Mouse (Mus musculus): Measurements from ENCODE around the gene Prmt8. TPM values are rescaled to one million over a fixed set of nuclear protein-coding genes. Genes with fewer than 3 reads are reported as not detected.

Gene Prmt8
- polyA plus RNA-seq, 1 experiment from 2014 or later: 34.6 TPM

GRCm38 (mm10) chr6:127663263-127663662 lies 106.0 kb downstream of the Prmt8 start:
- Histone ChIP-seq H3K9me3 (ENCODE audit: control insufficient read depth, low read length) (no peaks in the 10 kb centered on the region), H3K36me3 (ENCODE audit: control insufficient read depth, insufficient read depth, low read length) (no peaks in the 10 kb centered on the region), H3K9ac (ENCODE audit: low read length) (no peak overlapping the region), H3K4me2 (ENCODE audit: low read depth) (no peak overlapping the region), H3K27ac (ENCODE audit: low read depth, low read length) (no peak overlapping the region), H3K27me3 (ENCODE audit: control insufficient read depth, insufficient read depth, low read length) (no peaks in the 10 kb centered on the region), H3K4me1 (ENCODE audit: control insufficient read depth, insufficient read depth, low read length) (no peaks in the 10 kb centered on the region), H3K4me3 (ENCODE audit: low read depth, low read length) (no peak overlapping the region)
- DNase-seq (ENCODE audit: low spot score): no peak
- ATAC-seq (ENCODE audit: insufficient read depth, low FRiP score, low TSS enrichment): no peak
- 88% methylated on average over 7 of the region's 7 CpGs for WGBS

- ATAC-seq (ENCODE audit: insufficient read depth, low FRiP score, low TSS enrichment) (no peak), DNase-seq (ENCODE audit: low spot score) (no peak)
- Histone ChIP-seq H3K9ac (ENCODE audit: low read length) (no peak overlapping the region), H3K27ac (ENCODE audit: low read depth, low read length) (no peak overlapping the region), H3K4me3 (ENCODE audit: low read depth, low read length) (no peak overlapping the region), H3K36me3 (ENCODE audit: control insufficient read depth, insufficient read depth, low read length) (no peaks in the 10 kb centered on the region), H3K27me3 (ENCODE audit: control insufficient read depth, insufficient read depth, low read length) (no peaks in the 10 kb centered on the region), H3K4me2 (ENCODE audit: low read depth) (no peak overlapping the region), H3K9me3 (ENCODE audit: control insufficient read depth, low read length) (no peaks in the 10 kb centered on the region), H3K4me1 (ENCODE audit: control insufficient read depth, insufficient read depth, low read length) (no peaks in the 10 kb centered on the region)
- WGBS: 89% methylated on average over 7 of the region's 7 CpGs
These were observed 107.5 kb downstream of the Prmt8 start for GRCm38 (mm10) chr6:127661717-127662292.

GRCm38 (mm10) chr6:127659966-127660365 lies 109.3 kb downstream of the Prmt8 start:
- no peak overlapping the region for H3K4me2 ChIP-seq (ENCODE audit: low read depth)
- H3K27ac ChIP-seq (ENCODE audit: low read depth, low read length): no peak overlapping the region
- H3K4me3 ChIP-seq (ENCODE audit: low read depth, low read length): no peak overlapping the region
- WGBS: 71% methylated on average over 4 of the region's 4 CpGs
- ATAC-seq (ENCODE audit: insufficient read depth, low FRiP score, low TSS enrichment) (no peak), DNase-seq (ENCODE audit: low spot score) (no peak)
- no peaks in the 10 kb centered on the region for H3K9me3 ChIP-seq (ENCODE audit: control insufficient read depth, low read length)
- H3K36me3 ChIP-seq (ENCODE audit: control insufficient read depth, insufficient read depth, low read length): no peaks in the 10 kb centered on the region
- no peaks in the 10 kb centered on the region for H3K27me3 ChIP-seq (ENCODE audit: control insufficient read depth, insufficient read depth, low read length)
- no peak overlapping the region for H3K9ac ChIP-seq (ENCODE audit: low read length)
- H3K4me1 ChIP-seq (ENCODE audit: control insufficient read depth, insufficient read depth, low read length): no peaks in the 10 kb centered on the region

GRCm38 (mm10) chr6:127659472-127659871 lies 109.8 kb downstream of the Prmt8 start:
- no peaks in the 10 kb centered on the region for H3K9me3 ChIP-seq (ENCODE audit: control insufficient read depth, low read length)
- ATAC-seq (ENCODE audit: insufficient read depth, low FRiP score, low TSS enrichment): no peak
- no peaks in the 10 kb centered on the region for H3K27me3 ChIP-seq (ENCODE audit: control insufficient read depth, insufficient read depth, low read length)
- H3K9ac ChIP-seq (ENCODE audit: low read length): no peak overlapping the region
- WGBS: 74% methylated on average over 5 of the region's 5 CpGs
- no peak overlapping the region for H3K4me3 ChIP-seq (ENCODE audit: low read depth, low read length)
- H3K27ac ChIP-seq (ENCODE audit: low read depth, low read length): no peak overlapping the region
- H3K4me2 ChIP-seq (ENCODE audit: low read depth): no peak overlapping the region
- no peaks in the 10 kb centered on the region for H3K4me1 ChIP-seq (ENCODE audit: control insufficient read depth, insufficient read depth, low read length)
- H3K36me3 ChIP-seq (ENCODE audit: control insufficient read depth, insufficient read depth, low read length): no peaks in the 10 kb centered on the region
- DNase-seq (ENCODE audit: low spot score): no peak

DNA sequence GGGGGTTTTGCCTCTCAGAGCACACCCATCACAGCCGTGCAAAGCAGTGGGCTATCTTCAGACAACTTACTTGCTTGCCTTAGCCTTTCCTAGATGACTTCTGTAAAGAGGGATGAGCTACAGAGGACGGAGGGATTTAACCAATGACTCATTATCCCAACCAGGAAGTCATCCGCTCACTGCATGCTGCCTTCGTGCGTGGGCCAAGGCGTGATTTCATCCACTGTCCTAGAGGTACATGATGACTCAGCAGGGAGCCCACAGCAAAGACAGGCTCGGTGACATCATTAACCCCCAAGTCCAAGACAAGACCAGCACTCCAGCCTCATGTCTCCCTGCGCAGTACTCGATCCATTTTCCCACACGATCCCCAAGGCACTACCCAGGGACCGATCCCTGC lies 112.1 kb downstream of the Prmt8 start:
- Histone ChIP-seq H3K4me2 (ENCODE audit: low read depth) (no peak overlapping the region), H3K27me3 (ENCODE audit: control insufficient read depth, insufficient read depth, low read length) (no peaks in the 10 kb centered on the region), H3K9me3 (ENCODE audit: control insufficient read depth, low read length) (no peaks in the 10 kb centered on the region), H3K4me1 (ENCODE audit: control insufficient read depth, insufficient read depth, low read length) (no peaks in the 10 kb centered on the region), H3K36me3 (ENCODE audit: control insufficient read depth, insufficient read depth, low read length) (no peaks in the 10 kb centered on the region), H3K27ac (ENCODE audit: low read depth, low read length) (no peak overlapping the region), H3K4me3 (ENCODE audit: low read depth, low read length) (no peak overlapping the region), H3K9ac (ENCODE audit: low read length) (no peak overlapping the region)
- 94% methylated on average over 11 of the region's 11 CpGs for WGBS
- no peak for ATAC-seq (ENCODE audit: insufficient read depth, low FRiP score, low TSS enrichment)
- no peak for DNase-seq (ENCODE audit: low spot score)

- Histone ChIP-seq H3K36me3 (ENCODE audit: control insufficient read depth, insufficient read depth, low read length) (no peaks in the 10 kb centered on the region), H3K9me3 (ENCODE audit: control insufficient read depth, low read length) (no peaks in the 10 kb centered on the region), H3K4me2 (ENCODE audit: low read depth) (no peak overlapping the region), H3K4me3 (ENCODE audit: low read depth, low read length) (no peak overlapping the region), H3K4me1 (ENCODE audit: control insufficient read depth, insufficient read depth, low read length) (no peaks in the 10 kb centered on the region), H3K9ac (ENCODE audit: low read length) (no peak overlapping the region), H3K27ac (ENCODE audit: low read depth, low read length) (no peak overlapping the region), H3K27me3 (ENCODE audit: control insufficient read depth, insufficient read depth, low read length) (no peaks in the 10 kb centered on the region)
- ATAC-seq (ENCODE audit: insufficient read depth, low FRiP score, low TSS enrichment): no peak
- 19% methylated on average over 4 of the region's 4 CpGs for WGBS
- DNase-seq (ENCODE audit: low spot score): no peak
These were observed 113.3 kb downstream of the Prmt8 start for GRCm38 (mm10) chr6:127655988-127656387.

GRCm38 (mm10) chr6:127641077-127641801 lies 128.0 kb downstream of the Prmt8 start:
- H3K4me3 ChIP-seq (ENCODE audit: low read depth, low read length): no peak overlapping the region
- DNase-seq (ENCODE audit: low spot score) (no peak), ATAC-seq (ENCODE audit: insufficient read depth, low FRiP score, low TSS enrichment) (no peak)
- no peak overlapping the region for H3K27ac ChIP-seq (ENCODE audit: low read depth, low read length)
- H3K4me1 ChIP-seq (ENCODE audit: control insufficient read depth, insufficient read depth, low read length): no peaks in the 10 kb centered on the region
- 69% methylated on average over 8 of the region's 8 CpGs for WGBS
- no peaks in the 10 kb centered on the region for H3K27me3 ChIP-seq (ENCODE audit: control insufficient read depth, insufficient read depth, low read length)
- no peak overlapping the region for H3K9ac ChIP-seq (ENCODE audit: low read length)
- no peaks in the 10 kb centered on the region for H3K36me3 ChIP-seq (ENCODE audit: control insufficient read depth, insufficient read depth, low read length)
- H3K4me2 ChIP-seq (ENCODE audit: low read depth): no peak overlapping the region
- H3K9me3 ChIP-seq (ENCODE audit: control insufficient read depth, low read length): no peaks in the 10 kb centered on the region

All from neural tube, embryonic 11.5 days (tissue).